Mouse (Mus musculus): ENCODE measurements around the gene Was. TPM values are rescaled to one million over a fixed set of nuclear protein-coding genes. Genes with fewer than 3 reads are reported as not detected.

Gene Was
- polyA plus RNA-seq (2015; fragmentation: Nextera tagmentation; extraction: Ambion mirVana) = 0.28 and 0.29 TPM in 2 replicates

DNA sequence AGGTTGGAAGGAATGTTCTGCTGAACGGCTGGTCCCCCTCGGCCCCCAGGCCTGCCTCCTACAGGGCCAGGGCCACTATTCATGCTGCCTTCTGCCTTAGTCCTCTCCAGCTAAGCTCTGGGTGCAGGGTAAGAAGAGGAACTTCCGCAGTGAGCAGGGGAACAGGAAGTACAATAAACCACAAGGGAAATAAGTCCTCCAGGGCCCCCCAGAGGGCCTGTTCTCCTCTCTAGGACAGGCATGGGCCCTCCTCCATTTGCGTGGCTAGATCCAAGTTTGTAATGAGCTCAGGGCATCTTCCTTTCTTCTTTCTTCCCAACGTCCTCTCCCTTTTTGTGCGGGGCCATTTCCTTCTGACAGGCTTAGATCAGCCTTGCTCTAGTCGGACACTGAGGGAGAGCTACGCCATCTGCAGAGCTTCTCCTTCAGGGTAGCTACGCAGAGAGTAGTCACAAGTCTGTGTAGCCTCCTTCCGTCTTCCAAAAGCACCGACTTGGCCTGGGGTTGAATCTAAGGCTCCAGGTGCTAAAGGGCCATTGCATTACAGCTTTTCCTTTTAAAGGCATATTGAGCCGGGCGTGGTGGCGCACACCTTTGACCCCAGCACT, at the start of gene Was:
Was (minus strand) TSS at position 153 of the 608 bp plus-strand sequence.
- Histone ChIP-seq H3K27ac (ENCODE audit: low read depth, low read length) (no peak within 1 kb of the TSS), H3K4me1 (ENCODE audit: control insufficient read depth, insufficient read depth, low read depth, low read length) (no peaks in the 10 kb centered on the region), H3K4me2 (ENCODE audit: low read length) (no peak within 1 kb of the TSS), H3K9me3 (ENCODE audit: control insufficient read depth, low read length) (no peaks in the 10 kb centered on the region), H3K36me3 (ENCODE audit: control insufficient read depth, insufficient read depth, low read length) (no peaks in the 10 kb centered on the region), H3K9ac (ENCODE audit: low read depth, low read length) (no peak within 1 kb of the TSS), H3K4me3 (ENCODE audit: low read length) (no peak within 1 kb of the TSS), H3K27me3 (replicated peaks; ENCODE audit: control insufficient read depth, insufficient read depth, low read length) (no peaks in the 10 kb centered on the region)
- no peak for ATAC-seq
- WGBS = 87% methylated on average over 13 of the region's 14 CpGs

DNA sequence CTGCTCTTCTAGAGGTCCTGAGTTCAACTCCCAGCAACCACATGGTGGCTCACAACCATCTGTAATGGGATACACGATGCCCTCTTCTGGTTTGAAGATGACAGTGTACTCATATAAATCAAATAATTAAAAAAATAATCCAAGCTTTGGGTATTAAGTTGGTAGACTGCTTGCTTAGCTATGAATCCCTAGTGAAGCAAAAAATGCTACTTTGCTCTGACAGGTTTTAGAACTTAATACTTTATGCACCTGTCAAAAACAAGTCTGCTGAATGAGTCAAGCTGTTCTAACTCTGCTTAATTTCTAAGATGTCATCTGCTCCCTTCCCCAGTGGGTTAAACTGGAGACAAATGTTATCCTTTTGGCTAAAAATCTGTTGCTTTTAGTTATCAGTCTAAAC, 49.2 kb upstream of the Was start:
- Histone ChIP-seq H3K4me1 (ENCODE audit: control insufficient read depth, insufficient read depth, low read depth, low read length) (peaks cover 9% of the 10 kb centered on the region), H3K9me3 (ENCODE audit: control insufficient read depth, low read length) (no peaks in the 10 kb centered on the region), H3K27me3 (replicated peaks; ENCODE audit: control insufficient read depth, insufficient read depth, low read length) (no peaks in the 10 kb centered on the region), H3K9ac (ENCODE audit: low read depth, low read length) (no peak overlapping the region), H3K36me3 (ENCODE audit: control insufficient read depth, insufficient read depth, low read length) (peaks cover 14% of the 10 kb centered on the region; the same call in 1 of the 2 replicates), H3K27ac (ENCODE audit: low read depth, low read length) (no peak overlapping the region), H3K4me3 (ENCODE audit: low read length) (no peak overlapping the region), H3K4me2 (ENCODE audit: low read length) (no peak overlapping the region)
- no peak for ATAC-seq
- 60% methylated on average over 1 of the region's 1 CpGs for WGBS

DNA sequence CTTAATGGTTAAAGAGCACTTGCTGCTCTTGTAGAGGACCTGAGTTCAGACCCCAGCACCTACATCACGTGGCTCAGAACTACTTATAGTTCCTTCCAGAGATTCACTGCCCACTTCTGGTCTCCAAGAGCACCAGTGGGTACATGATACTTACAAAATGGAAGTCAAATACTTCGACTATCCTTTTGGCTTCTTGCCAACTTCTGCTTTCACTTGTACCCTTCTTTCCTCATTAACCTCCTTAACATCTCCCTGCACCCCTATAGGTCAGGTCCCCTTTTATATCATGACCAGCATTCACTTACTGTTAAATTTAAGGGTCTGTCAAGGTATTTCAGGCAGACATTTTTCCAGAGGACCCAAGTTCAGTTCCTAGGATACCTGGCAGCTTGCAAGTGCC, 45.6 kb upstream of the Was start:
- no peak overlapping the region for H3K4me3 ChIP-seq (ENCODE audit: low read length)
- H3K27me3 ChIP-seq (replicated peaks; ENCODE audit: control insufficient read depth, insufficient read depth, low read length) = no peaks in the 10 kb centered on the region
- H3K9me3 ChIP-seq (ENCODE audit: control insufficient read depth, low read length) = no peaks in the 10 kb centered on the region
- 46% methylated on average over 2 of the region's 2 CpGs for WGBS
- H3K36me3 ChIP-seq (ENCODE audit: control insufficient read depth, insufficient read depth, low read length) = peaks cover 3% of the 10 kb centered on the region; the same call in 1 of the 2 replicates
- H3K27ac ChIP-seq (ENCODE audit: low read depth, low read length) = no peak overlapping the region
- H3K9ac ChIP-seq (ENCODE audit: low read depth, low read length) = no peak overlapping the region
- no peak overlapping the region for H3K4me2 ChIP-seq (ENCODE audit: low read length)
- peaks cover 5% of the 10 kb centered on the region for H3K4me1 ChIP-seq (ENCODE audit: control insufficient read depth, insufficient read depth, low read depth, low read length)
- no peak for ATAC-seq

DNA sequence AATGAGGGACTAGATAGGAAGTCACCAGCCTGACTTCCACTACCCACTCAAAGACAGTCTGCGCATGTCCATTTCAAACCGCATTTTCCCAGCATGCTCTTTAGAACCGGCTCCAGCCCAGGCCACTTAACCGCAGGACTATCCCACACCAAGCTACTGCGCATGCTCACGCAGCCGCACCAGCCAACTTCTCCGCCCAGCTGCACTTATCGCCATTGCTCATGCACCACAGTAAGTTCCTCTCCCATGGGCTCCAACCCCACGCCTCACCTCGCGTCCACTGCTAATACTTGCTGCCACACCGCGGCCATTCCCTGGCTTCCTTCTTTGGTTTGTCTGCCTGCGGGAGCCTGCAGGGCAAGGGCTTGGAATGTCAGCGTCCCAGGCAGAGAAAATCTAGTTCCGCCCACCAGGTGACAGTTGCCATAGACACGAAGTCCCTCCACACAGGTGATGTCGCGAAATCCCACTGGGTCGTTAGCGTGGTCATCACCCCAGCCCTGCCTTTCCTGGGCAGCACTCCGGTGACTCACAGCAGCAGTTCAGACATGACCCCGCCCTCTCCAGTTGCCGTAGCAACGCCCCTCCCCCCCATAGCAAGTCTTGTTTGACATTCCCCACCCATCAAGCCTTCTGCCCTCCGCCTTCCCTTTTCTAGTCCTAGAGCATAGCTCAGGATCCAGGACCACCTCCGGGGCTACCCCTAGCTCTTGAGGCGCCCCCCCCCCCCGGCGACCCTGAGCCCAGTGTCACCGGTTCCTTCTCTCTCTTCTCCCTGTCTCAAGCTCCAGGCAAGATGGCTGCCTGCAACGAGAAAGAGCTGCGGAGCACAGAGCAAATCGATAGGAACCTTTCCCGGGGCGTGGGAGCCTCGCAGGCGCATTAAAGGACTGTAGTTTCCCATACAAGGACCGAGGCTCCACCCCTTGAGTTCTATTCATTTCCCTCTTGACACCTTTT, 42.0 kb upstream of the Was start, which contains the start of gene Wdr13:
Wdr13 (minus strand) TSS at position 876 of the 960 bp plus-strand sequence.
- peaks cover 8% of the 10 kb centered on the region; the same call in 1 of the 2 replicates for H3K36me3 ChIP-seq (ENCODE audit: control insufficient read depth, insufficient read depth, low read length)
- H3K27me3 ChIP-seq (replicated peaks; ENCODE audit: control insufficient read depth, insufficient read depth, low read length) = no peaks in the 10 kb centered on the region
- H3K4me2 ChIP-seq (ENCODE audit: low read length) = peak within 1 kb of the TSS; percentile 53
- peak within 1 kb of the TSS; percentile 97 for H3K27ac ChIP-seq (ENCODE audit: low read depth, low read length)
- H3K9ac ChIP-seq (ENCODE audit: low read depth, low read length) = peak within 1 kb of the TSS; percentile 67
- WGBS = 24% methylated on average over 39 of the region's 40 CpGs
- H3K4me1 ChIP-seq (ENCODE audit: control insufficient read depth, insufficient read depth, low read depth, low read length) = peaks cover 5% of the 10 kb centered on the region
- peak; percentile 90 for ATAC-seq
- peak within 1 kb of the TSS; percentile 57 for H3K4me3 ChIP-seq (ENCODE audit: low read length)
- no peaks in the 10 kb centered on the region for H3K9me3 ChIP-seq (ENCODE audit: control insufficient read depth, low read length)

DNA sequence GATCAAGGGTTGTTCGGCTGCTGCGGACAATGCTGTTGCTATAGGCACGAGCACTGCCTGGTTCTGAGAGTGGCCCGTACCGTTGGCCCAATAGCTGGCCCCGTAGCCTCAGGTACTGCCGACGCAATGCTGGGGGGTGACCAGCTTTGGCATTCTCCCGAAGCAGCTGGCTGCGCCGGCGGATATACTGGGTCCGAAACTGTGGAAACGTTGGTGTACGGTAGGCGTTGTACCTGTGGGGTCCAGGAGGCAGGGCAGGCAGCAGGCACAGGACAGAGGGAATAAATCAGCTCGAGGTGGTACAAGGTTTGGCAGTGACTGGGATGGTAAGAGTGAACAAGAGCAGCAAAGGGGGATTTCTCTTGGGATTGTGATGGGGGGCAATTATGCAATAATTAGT, 41.1 kb upstream of the Was start:
- Histone ChIP-seq H3K9ac (ENCODE audit: low read depth, low read length) (no peak overlapping the region; the same call in 1 of the 2 replicates), H3K27ac (ENCODE audit: low read depth, low read length) (peak overlapping the region; percentile 97; the same call in 1 of the 2 replicates), H3K9me3 (ENCODE audit: control insufficient read depth, low read length) (no peaks in the 10 kb centered on the region), H3K4me2 (ENCODE audit: low read length) (peak overlapping the region; percentile 53), H3K36me3 (ENCODE audit: control insufficient read depth, insufficient read depth, low read length) (peaks cover 8% of the 10 kb centered on the region; the same call in 1 of the 2 replicates), H3K4me3 (ENCODE audit: low read length) (peak overlapping the region; percentile 57), H3K4me1 (ENCODE audit: control insufficient read depth, insufficient read depth, low read depth, low read length) (peaks cover 5% of the 10 kb centered on the region), H3K27me3 (replicated peaks; ENCODE audit: control insufficient read depth, insufficient read depth, low read length) (no peaks in the 10 kb centered on the region)
- ATAC-seq = peak; percentile 28
- WGBS = 87% methylated on average over 17 of the region's 17 CpGs

DNA sequence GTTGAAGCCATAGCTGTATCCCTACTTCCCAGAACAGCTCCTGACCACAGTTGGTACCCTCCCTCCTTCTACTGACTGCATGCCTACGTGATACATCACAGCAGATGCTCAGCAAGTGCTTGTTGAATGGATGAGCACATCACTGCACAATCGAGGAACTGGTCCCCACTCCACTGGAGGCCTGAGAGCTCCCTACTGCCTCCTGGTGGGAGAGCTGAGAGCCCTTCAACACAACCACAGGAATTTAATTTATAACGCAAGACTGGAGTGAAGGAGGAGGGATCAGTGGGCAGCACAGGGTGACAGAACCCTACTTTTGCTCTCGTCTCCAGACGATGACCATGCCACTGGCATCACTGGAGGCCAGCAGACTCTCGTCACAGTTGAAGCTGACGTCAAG, 34.9 kb upstream of the Was start:
- H3K4me1 ChIP-seq (ENCODE audit: control insufficient read depth, insufficient read depth, low read depth, low read length) = no peaks in the 10 kb centered on the region
- peaks cover 14% of the 10 kb centered on the region for H3K36me3 ChIP-seq (ENCODE audit: control insufficient read depth, insufficient read depth, low read length)
- no peak overlapping the region for H3K4me3 ChIP-seq (ENCODE audit: low read length)
- no peak overlapping the region for H3K27ac ChIP-seq (ENCODE audit: low read depth, low read length)
- no peak for ATAC-seq
- H3K27me3 ChIP-seq (replicated peaks; ENCODE audit: control insufficient read depth, insufficient read depth, low read length) = no peaks in the 10 kb centered on the region
- H3K9ac ChIP-seq (ENCODE audit: low read depth, low read length) = no peak overlapping the region
- no peaks in the 10 kb centered on the region for H3K9me3 ChIP-seq (ENCODE audit: control insufficient read depth, low read length)
- no peak overlapping the region for H3K4me2 ChIP-seq (ENCODE audit: low read length)
- WGBS = 78% methylated on average over 7 of the region's 7 CpGs

DNA sequence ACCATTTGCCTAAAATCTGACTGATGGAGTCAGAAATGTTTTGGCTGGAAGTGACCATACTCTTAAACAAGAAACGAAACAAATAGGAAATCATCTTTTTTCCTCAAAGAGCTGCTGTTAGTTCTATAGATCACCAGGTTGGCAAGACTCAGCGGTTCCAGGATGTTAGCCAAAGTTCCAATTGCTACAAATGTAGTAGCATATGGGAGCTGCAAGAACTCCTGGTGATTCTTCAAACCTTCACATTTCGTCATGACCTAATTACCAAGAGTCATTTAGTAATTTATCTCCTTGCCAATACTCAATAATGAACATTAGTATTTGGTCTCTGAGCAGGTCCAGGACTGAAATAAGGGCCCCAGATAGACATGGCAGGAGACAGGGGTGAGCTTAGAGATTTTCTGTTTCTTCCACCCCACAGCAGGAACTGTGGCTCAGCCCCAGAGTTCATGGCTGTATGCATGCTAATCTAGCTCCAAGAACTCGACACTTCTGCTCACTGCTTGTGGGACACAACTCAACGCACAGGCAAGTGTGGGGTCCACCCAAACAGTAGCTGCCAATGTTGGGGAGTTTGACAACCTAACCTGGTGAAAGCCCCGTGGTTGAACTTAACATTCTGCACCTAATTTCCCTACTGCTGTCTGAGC, 33.6 kb upstream of the Was start:
- no peak for ATAC-seq
- Histone ChIP-seq H3K36me3 (ENCODE audit: control insufficient read depth, insufficient read depth, low read length) (peaks cover 14% of the 10 kb centered on the region), H3K27me3 (replicated peaks; ENCODE audit: control insufficient read depth, insufficient read depth, low read length) (no peaks in the 10 kb centered on the region), H3K4me3 (ENCODE audit: low read length) (no peak overlapping the region), H3K9ac (ENCODE audit: low read depth, low read length) (no peak overlapping the region), H3K27ac (ENCODE audit: low read depth, low read length) (no peak overlapping the region), H3K4me2 (ENCODE audit: low read length) (no peak overlapping the region), H3K9me3 (ENCODE audit: control insufficient read depth, low read length) (no peaks in the 10 kb centered on the region), H3K4me1 (ENCODE audit: control insufficient read depth, insufficient read depth, low read depth, low read length) (no peaks in the 10 kb centered on the region)
- 87% methylated on average over 6 of the region's 6 CpGs for WGBS

DNA sequence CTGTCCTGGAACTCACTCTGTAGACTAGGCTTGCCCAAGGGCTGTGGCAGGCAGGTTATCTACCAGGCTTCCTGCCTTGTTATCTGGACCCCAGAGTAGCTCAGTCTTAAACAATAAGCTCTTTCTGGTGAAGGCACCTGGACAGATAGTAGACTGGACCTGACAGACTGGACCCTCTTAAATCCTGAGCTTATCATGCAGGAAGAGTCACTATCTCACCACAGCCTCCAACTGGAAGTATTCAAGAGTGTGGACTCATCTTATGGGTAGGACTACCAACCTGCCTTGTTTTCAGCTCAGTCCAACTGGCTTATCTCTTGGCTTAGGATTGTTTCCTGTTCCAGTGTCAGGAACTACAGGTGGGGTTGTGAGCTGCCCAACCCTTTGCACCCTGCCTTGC, 27.0 kb upstream of the Was start:
- Histone ChIP-seq H3K36me3 (ENCODE audit: control insufficient read depth, insufficient read depth, low read length) (no peaks in the 10 kb centered on the region), H3K27ac (ENCODE audit: low read depth, low read length) (no peak overlapping the region), H3K9ac (ENCODE audit: low read depth, low read length) (no peak overlapping the region), H3K4me2 (ENCODE audit: low read length) (no peak overlapping the region), H3K4me3 (ENCODE audit: low read length) (no peak overlapping the region), H3K27me3 (replicated peaks; ENCODE audit: control insufficient read depth, insufficient read depth, low read length) (no peaks in the 10 kb centered on the region), H3K9me3 (ENCODE audit: control insufficient read depth, low read length) (no peaks in the 10 kb centered on the region), H3K4me1 (ENCODE audit: control insufficient read depth, insufficient read depth, low read depth, low read length) (no peaks in the 10 kb centered on the region)
- ATAC-seq = no peak

DNA sequence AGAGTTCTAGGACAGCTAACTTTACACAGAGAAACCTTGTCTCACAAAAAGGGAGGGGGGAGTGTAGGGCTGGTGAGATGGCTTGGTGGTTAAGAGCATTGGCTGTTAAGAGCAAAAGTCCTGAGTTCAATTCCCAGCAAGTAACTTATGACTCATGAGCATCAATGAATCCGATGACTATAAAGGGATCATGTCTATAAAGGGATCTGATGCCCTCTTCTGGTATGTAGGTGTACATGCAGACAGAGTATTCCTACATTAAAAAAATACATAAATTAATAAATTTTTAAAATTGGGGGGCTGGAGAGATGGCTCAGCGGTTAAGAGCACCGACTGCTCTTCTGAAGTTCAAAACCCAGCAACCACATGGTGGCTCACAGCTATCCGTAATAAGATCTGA, 25.0 kb upstream of the Was start:
- WGBS = 73% methylated on average over 4 of the region's 4 CpGs
- H3K9me3 ChIP-seq (ENCODE audit: control insufficient read depth, low read length) = no peaks in the 10 kb centered on the region
- no peak overlapping the region for H3K27ac ChIP-seq (ENCODE audit: low read depth, low read length)
- H3K27me3 ChIP-seq (replicated peaks; ENCODE audit: control insufficient read depth, insufficient read depth, low read length) = no peaks in the 10 kb centered on the region
- H3K9ac ChIP-seq (ENCODE audit: low read depth, low read length) = no peak overlapping the region
- no peak overlapping the region for H3K4me3 ChIP-seq (ENCODE audit: low read length)
- no peaks in the 10 kb centered on the region for H3K36me3 ChIP-seq (ENCODE audit: control insufficient read depth, insufficient read depth, low read length)
- no peak overlapping the region for H3K4me2 ChIP-seq (ENCODE audit: low read length)
- no peak for ATAC-seq
- no peaks in the 10 kb centered on the region for H3K4me1 ChIP-seq (ENCODE audit: control insufficient read depth, insufficient read depth, low read depth, low read length)
